Mouse (Mus musculus): ENCODE results near the gene Gm10142. TPM values are rescaled to one million over a fixed set of nuclear protein-coding genes. Genes with fewer than 3 reads are reported as not detected.

Gm10142 gene
- not detected in 2 replicates for polyA plus RNA-seq (2011; ENCODE audit: insufficient read depth, insufficient read length, low read depth, missing spikeins)

GRCm38 (mm10) chr10:77715507-77715906 lies at the start of gene Gm10142:
TSS of gene Gm10142 (plus strand) at chr10:77715807.
- Histone ChIP-seq H3K9ac (ENCODE audit: low read depth, poor library complexity, severe bottlenecking) (no peak within 1 kb of the TSS), H3K27me3 (ENCODE audit: control insufficient read depth, insufficient read depth, low read length, poor library complexity, severe bottlenecking) (no peaks in the 10 kb centered on the region), H3K4me3 (ENCODE audit: low read depth, low read length) (no peak within 1 kb of the TSS), H3K27ac (ENCODE audit: insufficient read depth, low read length) (no peak within 1 kb of the TSS), H3K36me3 (ENCODE audit: control insufficient read depth, insufficient read depth, low read length, poor library complexity, severe bottlenecking) (no peaks in the 10 kb centered on the region), H3K9me3 (replicated peaks; ENCODE audit: control insufficient read depth, insufficient read depth, low read length, poor library complexity, severe bottlenecking) (no peaks in the 10 kb centered on the region), H3K4me1 (ENCODE audit: control insufficient read depth, insufficient read depth, low read length) (no peaks in the 10 kb centered on the region)
- TF ChIP-seq POLR2A (IDR thresholded peaks at IDR 0.05; ENCODE audit: insufficient read depth, low read length) (no peak), EP300 (IDR thresholded peaks at IDR 0.05; ENCODE audit: insufficient read depth, low read depth, low read length) (no peak), CTCF (IDR thresholded peaks at IDR 0.05; ENCODE audit: low read depth, low read length) (no peak)

DNA sequence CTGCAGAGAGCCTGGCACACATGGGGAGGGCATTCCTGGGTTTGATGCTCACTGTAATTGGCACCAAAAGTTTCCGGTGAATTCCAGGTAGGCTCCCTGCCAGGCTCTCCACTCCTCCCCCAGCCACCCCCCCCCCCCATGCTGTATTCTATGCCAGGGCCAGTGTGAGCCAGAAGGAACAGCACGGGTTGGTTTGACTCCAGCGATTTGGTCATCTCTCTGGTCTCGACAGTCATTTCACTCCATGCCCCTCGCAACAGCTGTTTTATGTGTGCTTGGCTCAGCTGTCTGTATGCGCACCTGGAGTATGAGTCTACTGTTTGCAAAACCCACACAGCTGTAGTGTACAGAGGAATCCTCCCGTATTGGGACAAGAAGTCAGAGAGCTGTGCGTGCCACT lies 49.3 kb upstream of the Gm10142 start:
- H3K36me3 ChIP-seq (ENCODE audit: control insufficient read depth, insufficient read depth, low read length, poor library complexity, severe bottlenecking) = no peaks in the 10 kb centered on the region
- H3K4me3 ChIP-seq (ENCODE audit: low read depth, low read length) = no peak overlapping the region
- H3K9ac ChIP-seq (ENCODE audit: low read depth, poor library complexity, severe bottlenecking) = no peak overlapping the region
- H3K27me3 ChIP-seq (ENCODE audit: control insufficient read depth, insufficient read depth, low read length, poor library complexity, severe bottlenecking) = no peaks in the 10 kb centered on the region
- no peak for TF ChIP-seq EP300 (IDR thresholded peaks at IDR 0.05; ENCODE audit: insufficient read depth, low read depth, low read length)
- no peak for TF ChIP-seq POLR2A (IDR thresholded peaks at IDR 0.05; ENCODE audit: insufficient read depth, low read length)
- TF ChIP-seq CTCF (IDR thresholded peaks at IDR 0.05; ENCODE audit: low read depth, low read length) = no peak
- no peaks in the 10 kb centered on the region for H3K9me3 ChIP-seq (replicated peaks; ENCODE audit: control insufficient read depth, insufficient read depth, low read length, poor library complexity, severe bottlenecking)
- H3K27ac ChIP-seq (ENCODE audit: insufficient read depth, low read length) = no peak overlapping the region
- H3K4me1 ChIP-seq (ENCODE audit: control insufficient read depth, insufficient read depth, low read length) = no peaks in the 10 kb centered on the region

- no peaks in the 10 kb centered on the region for H3K4me1 ChIP-seq (ENCODE audit: control insufficient read depth, insufficient read depth, low read length)
- TF ChIP-seq POLR2A (IDR thresholded peaks at IDR 0.05; ENCODE audit: insufficient read depth, low read length) (no peak), CTCF (IDR thresholded peaks at IDR 0.05; ENCODE audit: low read depth, low read length) (no peak), EP300 (IDR thresholded peaks at IDR 0.05; ENCODE audit: insufficient read depth, low read depth, low read length) (no peak)
- no peaks in the 10 kb centered on the region for H3K36me3 ChIP-seq (ENCODE audit: control insufficient read depth, insufficient read depth, low read length, poor library complexity, severe bottlenecking)
- no peak overlapping the region for H3K4me3 ChIP-seq (ENCODE audit: low read depth, low read length)
- no peaks in the 10 kb centered on the region for H3K27me3 ChIP-seq (ENCODE audit: control insufficient read depth, insufficient read depth, low read length, poor library complexity, severe bottlenecking)
- no peak overlapping the region for H3K27ac ChIP-seq (ENCODE audit: insufficient read depth, low read length)
- H3K9me3 ChIP-seq (replicated peaks; ENCODE audit: control insufficient read depth, insufficient read depth, low read length, poor library complexity, severe bottlenecking) = no peaks in the 10 kb centered on the region
- H3K9ac ChIP-seq (ENCODE audit: low read depth, poor library complexity, severe bottlenecking) = no peak overlapping the region
These were observed 48.2 kb upstream of the Gm10142 start for GRCm38 (mm10) chr10:77667402-77667801.

- TF ChIP-seq CTCF (IDR thresholded peaks at IDR 0.05; ENCODE audit: low read depth, low read length) (no peak), POLR2A (IDR thresholded peaks at IDR 0.05; ENCODE audit: insufficient read depth, low read length) (no peak), EP300 (IDR thresholded peaks at IDR 0.05; ENCODE audit: insufficient read depth, low read depth, low read length) (no peak)
- Histone ChIP-seq H3K9ac (ENCODE audit: low read depth, poor library complexity, severe bottlenecking) (no peak overlapping the region), H3K4me1 (ENCODE audit: control insufficient read depth, insufficient read depth, low read length) (no peaks in the 10 kb centered on the region), H3K27me3 (ENCODE audit: control insufficient read depth, insufficient read depth, low read length, poor library complexity, severe bottlenecking) (no peaks in the 10 kb centered on the region), H3K36me3 (ENCODE audit: control insufficient read depth, insufficient read depth, low read length, poor library complexity, severe bottlenecking) (no peaks in the 10 kb centered on the region), H3K4me3 (ENCODE audit: low read depth, low read length) (no peak overlapping the region), H3K9me3 (replicated peaks; ENCODE audit: control insufficient read depth, insufficient read depth, low read length, poor library complexity, severe bottlenecking) (no peaks in the 10 kb centered on the region), H3K27ac (ENCODE audit: insufficient read depth, low read length) (no peak overlapping the region)
These were observed 44.9 kb upstream of the Gm10142 start for GRCm38 (mm10) chr10:77670710-77671109.

- Histone ChIP-seq H3K4me3 (ENCODE audit: low read depth, low read length) (no peak overlapping the region), H3K27me3 (ENCODE audit: control insufficient read depth, insufficient read depth, low read length, poor library complexity, severe bottlenecking) (no peaks in the 10 kb centered on the region), H3K4me1 (ENCODE audit: control insufficient read depth, insufficient read depth, low read length) (no peaks in the 10 kb centered on the region), H3K36me3 (ENCODE audit: control insufficient read depth, insufficient read depth, low read length, poor library complexity, severe bottlenecking) (no peaks in the 10 kb centered on the region), H3K9me3 (replicated peaks; ENCODE audit: control insufficient read depth, insufficient read depth, low read length, poor library complexity, severe bottlenecking) (no peaks in the 10 kb centered on the region), H3K9ac (ENCODE audit: low read depth, poor library complexity, severe bottlenecking) (no peak overlapping the region), H3K27ac (ENCODE audit: insufficient read depth, low read length) (no peak overlapping the region)
- TF ChIP-seq CTCF (IDR thresholded peaks at IDR 0.05; ENCODE audit: low read depth, low read length) = no peak
These were observed 44.1 kb upstream of the Gm10142 start for GRCm38 (mm10) chr10:77671519-77671918.

GRCm38 (mm10) chr10:77673765-77674164 lies 41.8 kb upstream of the Gm10142 start:
- no peaks in the 10 kb centered on the region for H3K4me1 ChIP-seq (ENCODE audit: control insufficient read depth, insufficient read depth, low read length)

More at GRCm38 (mm10) chr10:77673765-77674164, 41.8 kb upstream of the Gm10142 start:
- Histone ChIP-seq H3K9ac (ENCODE audit: low read depth, poor library complexity, severe bottlenecking) (no peak overlapping the region), H3K9me3 (replicated peaks; ENCODE audit: control insufficient read depth, insufficient read depth, low read length, poor library complexity, severe bottlenecking) (no peaks in the 10 kb centered on the region), H3K27ac (ENCODE audit: insufficient read depth, low read length) (no peak overlapping the region), H3K36me3 (ENCODE audit: control insufficient read depth, insufficient read depth, low read length, poor library complexity, severe bottlenecking) (no peaks in the 10 kb centered on the region), H3K4me3 (ENCODE audit: low read depth, low read length) (no peak overlapping the region), H3K27me3 (ENCODE audit: control insufficient read depth, insufficient read depth, low read length, poor library complexity, severe bottlenecking) (peaks cover 3% of the 10 kb centered on the region; the same call in 1 of the 2 replicates)
- TF ChIP-seq CTCF (IDR thresholded peaks at IDR 0.05; ENCODE audit: low read depth, low read length) = no peak
- TF ChIP-seq POLR2A (IDR thresholded peaks at IDR 0.05; ENCODE audit: insufficient read depth, low read length) = no peak
- TF ChIP-seq EP300 (IDR thresholded peaks at IDR 0.05; ENCODE audit: insufficient read depth, low read depth, low read length) = no peak

All from ES-Bruce4 (cell line).